Mouse (Mus musculus): ENCODE data around the gene Retn. TPM values are rescaled to one million over a fixed set of nuclear protein-coding genes. Genes with fewer than 3 reads are reported as not detected.

Retn gene
- polyA plus RNA-seq, 1 experiment: not detected

- Histone ChIP-seq H3K4me2 (ENCODE audit: low read depth) (no peak overlapping the region), H3K4me3 (no peak overlapping the region), H3ac (ENCODE audit: control insufficient read depth, insufficient read length) (no peak overlapping the region), H3K27me3 (ENCODE audit: control insufficient read depth, insufficient read depth, insufficient read length) (no peaks in the 10 kb centered on the region), H3K36me3 (ENCODE audit: control insufficient read depth, insufficient read depth) (peaks cover 10% of the 10 kb centered on the region), H3K79me2 (ENCODE audit: control insufficient read depth, insufficient read depth) (no peaks in the 10 kb centered on the region)
- no peak for TF ChIP-seq MAX (IDR thresholded peaks at IDR 0.05; ENCODE audit: low read depth)
- no peak for TF ChIP-seq POLR2A (IDR thresholded peaks at IDR 0.05; ENCODE audit: insufficient read length, low read depth)
Measured at GRCm38 (mm10) chr8:3684530-3684929, 29.0 kb downstream of the Retn start.

GRCm38 (mm10) chr8:3685422-3685821 is 29.9 kb downstream of the Retn start:
- H3ac ChIP-seq (ENCODE audit: control insufficient read depth, insufficient read length): no peak overlapping the region
- no peaks in the 10 kb centered on the region for H3K79me2 ChIP-seq (ENCODE audit: control insufficient read depth, insufficient read depth)
- TF ChIP-seq SRF (IDR thresholded peaks at IDR 0.05; ENCODE audit: control insufficient read depth, insufficient read length, low read depth): no peak
- no peak for TF ChIP-seq USF1 (IDR thresholded peaks at IDR 0.05; ENCODE audit: low read depth)
- no peak for TF ChIP-seq TCF12 (IDR thresholded peaks at IDR 0.05; ENCODE audit: insufficient read depth, poor library complexity, severe bottlenecking)
- TF ChIP-seq E2F4 (IDR thresholded peaks at IDR 0.05; ENCODE audit: insufficient read depth): no peak
- TF ChIP-seq POLR2AphosphoS2 (IDR thresholded peaks at IDR 0.05; ENCODE audit: insufficient read length, low read depth): no peak
- TF ChIP-seq MYOD1 (IDR thresholded peaks at IDR 0.05; ENCODE audit: control insufficient read depth in 1 of 3, insufficient read length in 2 of 3, low read depth in 2 of 3): no peak
- TF ChIP-seq REST (IDR thresholded peaks at IDR 0.05; ENCODE audit: insufficient read depth, insufficient read length): no peak
- TF ChIP-seq MYOG (IDR thresholded peaks at IDR 0.05; ENCODE audit: control insufficient read depth in 1 of 3, insufficient read depth in 1 of 3, insufficient read length in 2 of 3, low read depth in 2 of 3): no peak
- H3K36me3 ChIP-seq (ENCODE audit: control insufficient read depth, insufficient read depth): peaks cover 5% of the 10 kb centered on the region
- no peaks in the 10 kb centered on the region for H3K27me3 ChIP-seq (ENCODE audit: control insufficient read depth, insufficient read depth, insufficient read length)
- no peak overlapping the region for H3K4me2 ChIP-seq (ENCODE audit: low read depth)
- H3K4me3 ChIP-seq: no peak overlapping the region

- no peak for TF ChIP-seq TCF12 (IDR thresholded peaks at IDR 0.05; ENCODE audit: insufficient read depth, poor library complexity, severe bottlenecking)
- no peak for TF ChIP-seq TCF3 (IDR thresholded peaks at IDR 0.05; ENCODE audit: insufficient read length, low read depth)
- TF ChIP-seq MYOD1 (IDR thresholded peaks at IDR 0.05; ENCODE audit: control insufficient read depth in 1 of 3, insufficient read length in 2 of 3, low read depth in 2 of 3): no peak
- no peak for TF ChIP-seq REST (IDR thresholded peaks at IDR 0.05; ENCODE audit: insufficient read depth, insufficient read length)
- no peak for TF ChIP-seq MYOG (IDR thresholded peaks at IDR 0.05; ENCODE audit: control insufficient read depth in 1 of 3, insufficient read depth in 1 of 3, insufficient read length in 2 of 3, low read depth in 2 of 3)
- no peak for TF ChIP-seq SRF (IDR thresholded peaks at IDR 0.05; ENCODE audit: control insufficient read depth, insufficient read length, low read depth)
- TF ChIP-seq POLR2A (IDR thresholded peaks at IDR 0.05; ENCODE audit: insufficient read length, low read depth): no peak
- TF ChIP-seq E2F4 (IDR thresholded peaks at IDR 0.05; ENCODE audit: insufficient read depth): no peak
- no peak for TF ChIP-seq MAX (IDR thresholded peaks at IDR 0.05; ENCODE audit: low read depth)
- TF ChIP-seq POLR2AphosphoS2 (IDR thresholded peaks at IDR 0.05; ENCODE audit: insufficient read length, low read depth): no peak
- Histone ChIP-seq H3K27me3 (ENCODE audit: control insufficient read depth, insufficient read depth, insufficient read length) (no peaks in the 10 kb centered on the region), H3K79me2 (ENCODE audit: control insufficient read depth, insufficient read depth) (no peaks in the 10 kb centered on the region), H3ac (ENCODE audit: control insufficient read depth, insufficient read length) (no peak overlapping the region), H3K4me3 (no peak overlapping the region), H3K4me2 (ENCODE audit: low read depth) (no peak overlapping the region), H3K36me3 (ENCODE audit: control insufficient read depth, insufficient read depth) (no peaks in the 10 kb centered on the region)
Measured at GRCm38 (mm10) chr8:3687537-3687936, 32.0 kb downstream of the Retn start.

- Histone ChIP-seq H3K4me2 (ENCODE audit: low read depth) (no peak overlapping the region), H3K36me3 (ENCODE audit: control insufficient read depth, insufficient read depth) (no peaks in the 10 kb centered on the region), H3ac (ENCODE audit: control insufficient read depth, insufficient read length) (no peak overlapping the region), H3K27me3 (ENCODE audit: control insufficient read depth, insufficient read depth, insufficient read length) (no peaks in the 10 kb centered on the region), H3K4me3 (no peak overlapping the region), H3K79me2 (ENCODE audit: control insufficient read depth, insufficient read depth) (no peaks in the 10 kb centered on the region)
- TF ChIP-seq MAX (IDR thresholded peaks at IDR 0.05; ENCODE audit: low read depth) (no peak), MYOG (IDR thresholded peaks at IDR 0.05; ENCODE audit: control insufficient read depth in 1 of 3, insufficient read depth in 1 of 3, insufficient read length in 2 of 3, low read depth in 2 of 3) (no peak), SRF (IDR thresholded peaks at IDR 0.05; ENCODE audit: control insufficient read depth, insufficient read length, low read depth) (no peak), CEBPB (IDR thresholded peaks at IDR 0.05; ENCODE audit: insufficient read depth, poor library complexity, severe bottlenecking) (no peak), TCF12 (IDR thresholded peaks at IDR 0.05; ENCODE audit: insufficient read depth, poor library complexity, severe bottlenecking) (no peak)
Measured at GRCm38 (mm10) chr8:3690774-3691173, 35.2 kb downstream of the Retn start.

- Histone ChIP-seq H3ac (ENCODE audit: control insufficient read depth, insufficient read length) (no peak within 1 kb of the TSS), H3K4me2 (ENCODE audit: low read depth) (no peak within 1 kb of the TSS), H3K4me3 (no peak within 1 kb of the TSS), H3K27me3 (ENCODE audit: control insufficient read depth, insufficient read depth, insufficient read length) (no peaks in the 10 kb centered on the region), H3K36me3 (ENCODE audit: control insufficient read depth, insufficient read depth) (no peaks in the 10 kb centered on the region), H3K79me2 (ENCODE audit: control insufficient read depth, insufficient read depth) (no peaks in the 10 kb centered on the region)
- TF ChIP-seq MYOD1 (IDR thresholded peaks at IDR 0.05; ENCODE audit: control insufficient read depth in 1 of 3, insufficient read length in 2 of 3, low read depth in 2 of 3) (no peak), SRF (IDR thresholded peaks at IDR 0.05; ENCODE audit: control insufficient read depth, insufficient read length, low read depth) (no peak)
Measured at GRCm38 (mm10) chr8:3694121-3694520, 38.6 kb downstream of the Retn start, which contains the start of gene Fcer2a. Fcer2a (minus strand) TSS chr8:3694175.

GRCm38 (mm10) chr8:3701491-3701890 is 45.9 kb downstream of the Retn start:
- TF ChIP-seq SRF (IDR thresholded peaks at IDR 0.05; ENCODE audit: control insufficient read depth, insufficient read length, low read depth): no peak
- no peak for TF ChIP-seq POLR2AphosphoS2 (IDR thresholded peaks at IDR 0.05; ENCODE audit: insufficient read length, low read depth)
- TF ChIP-seq USF1 (IDR thresholded peaks at IDR 0.05; ENCODE audit: low read depth): no peak
- TF ChIP-seq TCF12 (IDR thresholded peaks at IDR 0.05; ENCODE audit: insufficient read depth, poor library complexity, severe bottlenecking): no peak
- no peak for TF ChIP-seq POLR2A (IDR thresholded peaks at IDR 0.05; ENCODE audit: insufficient read length, low read depth)
- no peak for TF ChIP-seq MAX (IDR thresholded peaks at IDR 0.05; ENCODE audit: low read depth)
- TF ChIP-seq CEBPB (IDR thresholded peaks at IDR 0.05; ENCODE audit: insufficient read depth, poor library complexity, severe bottlenecking): no peak
- TF ChIP-seq MYOG (IDR thresholded peaks at IDR 0.05; ENCODE audit: control insufficient read depth in 1 of 3, insufficient read depth in 1 of 3, insufficient read length in 2 of 3, low read depth in 2 of 3): no peak
- no peak for TF ChIP-seq REST (IDR thresholded peaks at IDR 0.05; ENCODE audit: insufficient read depth, insufficient read length)
- TF ChIP-seq MYOD1 (IDR thresholded peaks at IDR 0.05; ENCODE audit: control insufficient read depth in 1 of 3, insufficient read length in 2 of 3, low read depth in 2 of 3): no peak
- TF ChIP-seq E2F4 (IDR thresholded peaks at IDR 0.05; ENCODE audit: insufficient read depth): no peak
- TF ChIP-seq TCF3 (IDR thresholded peaks at IDR 0.05; ENCODE audit: insufficient read length, low read depth): no peak
- H3K36me3 ChIP-seq (ENCODE audit: control insufficient read depth, insufficient read depth): no peaks in the 10 kb centered on the region
- H3K79me2 ChIP-seq (ENCODE audit: control insufficient read depth, insufficient read depth): no peaks in the 10 kb centered on the region
- no peak overlapping the region for H3K4me3 ChIP-seq
- H3ac ChIP-seq (ENCODE audit: control insufficient read depth, insufficient read length): no peak overlapping the region
- no peak overlapping the region for H3K4me2 ChIP-seq (ENCODE audit: low read depth)
- H3K27me3 ChIP-seq (ENCODE audit: control insufficient read depth, insufficient read depth, insufficient read length): no peaks in the 10 kb centered on the region

Data from myocyte (in vitro differentiated cells).